ENCODE assay signal across 43 mouse cellular contexts in genomic region chr4:63589987-63590386, GRCm38 (mm10). TPM values are rescaled to one million over a fixed set of nuclear protein-coding genes. Genes with fewer than 3 reads are reported as not detected.
DNase-seq lines count a peak whose midpoint lies in the region; ATAC-seq and TF ChIP-seq lines count a peak whose summit lies in the region.
"Had no signal": no experiment of that assay in that cellular context is flagged by ENCODE, and none has a peak within 500 bp of the region (broad histone marks: within the 10 kb centered on the region; RNA-seq: fewer than 3 reads in every experiment).

No protein-coding gene starts in this region.

- H3K27ac ChIP-seq in heart, adult 2 months, result no peak overlapping the region
- H3K27ac ChIP-seq: embryonic facial prominence, embryonic 10.5 days; embryonic facial prominence, embryonic 15.5 days; forebrain, embryonic 12.5 days; hindbrain, embryonic 14.5 days; liver, embryonic 14.5 days; midbrain, embryonic 13.5 days; neural tube, embryonic 12.5 days; stomach, postnatal 0 days had no signal

- peaks cover 2% of the 10 kb centered on the region; the same call in 1 of the 2 replicates for H3K36me3 ChIP-seq in heart, adult 2 months (ENCODE audit: control insufficient read depth, insufficient read depth, low read length)
- H3K36me3 ChIP-seq: embryonic facial prominence, embryonic 10.5 days; embryonic facial prominence, embryonic 15.5 days; forebrain, embryonic 12.5 days; heart, embryonic 12.5 days; midbrain, embryonic 13.5 days; neural tube, embryonic 12.5 days had no signal

- intact Hi-C loops in heart, adult 2 months (cut with DNase I), result no loop called here

- H3K27me3 ChIP-seq in heart, adult 2 months (ENCODE audit: control insufficient read depth, insufficient read depth, low read length), result no peaks in the 10 kb centered on the region
- H3K27me3 ChIP-seq: embryonic facial prominence, embryonic 15.5 days; forebrain, embryonic 12.5 days; heart, embryonic 12.5 days; midbrain, embryonic 13.5 days; neural tube, embryonic 12.5 days had no signal

- TF ChIP-seq CTCF in heart, adult 2 months (IDR thresholded peaks at IDR 0.05), result no peak

- H3K4me3 ChIP-seq in heart, adult 2 months, result no peak overlapping the region
- H3K4me3 ChIP-seq: embryonic facial prominence, embryonic 10.5 days; embryonic facial prominence, embryonic 15.5 days; forebrain, embryonic 12.5 days; heart, embryonic 12.5 days; midbrain, embryonic 13.5 days; neural tube, embryonic 12.5 days had no signal

- no peak for TF ChIP-seq EP300 in heart, adult 2 months (IDR thresholded peaks at IDR 0.05; ENCODE audit: insufficient read depth, low read depth, low read length)

- H3K9ac ChIP-seq in heart, adult 2 months (ENCODE audit: low read depth, low read length), result no peak overlapping the region
- H3K9ac ChIP-seq: embryonic facial prominence, embryonic 15.5 days; forebrain, embryonic 12.5 days; forebrain, postnatal 0 days; heart, embryonic 12.5 days; hindbrain, embryonic 14.5 days; liver, embryonic 14.5 days; midbrain, embryonic 13.5 days; neural tube, embryonic 12.5 days had no signal

- no peak for TF ChIP-seq POLR2A in heart, adult 2 months (IDR thresholded peaks at IDR 0.05; ENCODE audit: insufficient read depth, low read depth, low read length)

- H3K4me1 ChIP-seq in heart, adult 2 months (ENCODE audit: control insufficient read depth, insufficient read depth, low read length), result peaks cover 3% of the 10 kb centered on the region
- H3K4me1 ChIP-seq: embryonic facial prominence, embryonic 15.5 days; neural tube, embryonic 12.5 days had no signal

- ATAC-seq in granulocyte monocyte progenitor cell, adult 5-6 weeks (replicated peaks; ENCODE audit: poor library complexity, severe bottlenecking), result peak; percentile 86
- ATAC-seq in megakaryocyte progenitor cell, adult 5-6 weeks (replicated peaks; ENCODE audit: poor library complexity), result peak; percentile 84
- ATAC-seq: forebrain, postnatal 0 days; midbrain, embryonic 13.5 days had no signal

- no peaks in the 10 kb centered on the region for H3K79me2 ChIP-seq in heart, adult 2 months (replicated peaks; ENCODE audit: control insufficient read depth, insufficient read depth, low read length)

- DNase-seq in heart, adult 11 months, result peak; percentile 62
- DNase-seq in heart, adult 2 months, result no peak
- no peak for DNase-seq in left cerebral cortex, adult 8-10 months (ENCODE audit: low spot score in 2 of 2)
- DNase-seq in embryo, embryonic 11 days, result no peak
- no peak for DNase-seq in yolk sac, embryonic 10.5 days (ENCODE audit: low spot score)
- DNase-seq: adrenal gland, postnatal 10 days; cerebellum, adult 11-12 months; cerebellum, adult 9-11 months; forebrain, postnatal 0 days; heart, postnatal 4 days; kidney, adult 2 months; kidney, postnatal 4 days; layer of hippocampus, postnatal 36 days; liver; lung, adult 2 months; lung, postnatal 10 days; right cerebral cortex, adult 18-20 months; spleen, adult 18-20 months; thymus, adult 18-20 months; thymus, postnatal 25 days had no signal

- 75% methylated on average over 7 of the region's 7 CpGs for WGBS in heart, adult 2 months

RNA-seq across cellular contexts. Expression of gene Gm11213, which starts 15.1 kb away (rescaled TPM):
- not detected for total RNA-seq in heart, adult 2 months (2021)
- not detected in 2 replicates for polyA plus RNA-seq in heart, adult 2 months (2012; rRNA removed)
- not detected in 2 replicates for total RNA-seq in granulocyte monocyte progenitor cell, adult 5-6 weeks (2014; fragmentation: Nextera tagmentation)
- not detected in 2 replicates for total RNA-seq in granulocyte monocyte progenitor cell, adult 5-6 weeks (2017)
- total RNA-seq in megakaryocyte progenitor cell, adult 5-6 weeks (2015), result not detected in 2 replicates
- not detected in 2 replicates for total RNA-seq in megakaryocyte progenitor cell, adult 5-6 weeks (2017)
- not detected for total RNA-seq in left cerebral cortex, adult 8-10 months (2022)
- total RNA-seq: adrenal gland, postnatal 10 days; ES-E14; forebrain, postnatal 0 days; gastrocnemius, adult 8-10 months; heart, postnatal 4 days; layer of hippocampus, adult 8-10 months; layer of hippocampus, postnatal 36 days; left cerebral cortex, postnatal 10 days; megakaryocyte-erythroid progenitor cell, adult 5-6 weeks had no signal
- polyA plus RNA-seq: activated CD4-positive, CD25-positive, alpha-beta regulatory T cell, adult 4 months; cortical plate, adult 2 months; embryonic facial prominence, embryonic 10.5 days; embryonic facial prominence, embryonic 15.5 days; forebrain, embryonic 12.5 days; forebrain, postnatal 0 days; gonadal fat pad, adult 2 months; heart, embryonic 12.5 days; heart, postnatal 0 days; hindbrain, embryonic 14.5 days; intestine, embryonic 14.5 days; kidney, adult 2 months; kidney, embryonic 16.5 days; limb, embryonic 11.5 days; liver, embryonic 14.5 days; lung, adult 2 months; midbrain, embryonic 13.5 days; neural tube, embryonic 12.5 days; stomach, postnatal 0 days had no signal

RNA-seq across cellular contexts. Expression of gene Tmem268, which starts 31.4 kb away (rescaled TPM):
- total RNA-seq in heart, adult 2 months (2021), result 10 to 100 TPM; 10.9 to 11.0 TPM
- 8.3 and 13.0 TPM in 2 replicates for polyA plus RNA-seq in heart, adult 2 months (2012; rRNA removed)
- total RNA-seq in granulocyte monocyte progenitor cell, adult 5-6 weeks (2014; fragmentation: Nextera tagmentation), result 6.5 and 6.6 TPM in 2 replicates
- total RNA-seq in granulocyte monocyte progenitor cell, adult 5-6 weeks (2017), result 14.6 and 16.7 TPM in 2 replicates
- total RNA-seq in megakaryocyte progenitor cell, adult 5-6 weeks (2015), result 4.7 and 4.8 TPM in 2 replicates
- 10.8 and 23.7 TPM in 2 replicates for total RNA-seq in megakaryocyte progenitor cell, adult 5-6 weeks (2017)
- 10 to 100 TPM; 11.2 to 16.2 (median 14.6) TPM for total RNA-seq in left cerebral cortex, adult 8-10 months (2022)

RNA-seq across cellular contexts. Expression of gene Tex48, which starts 32.2 kb away (rescaled TPM):
- not detected for total RNA-seq in heart, adult 2 months (2021)
- not detected in 2 replicates for polyA plus RNA-seq in heart, adult 2 months (2012; rRNA removed)
- not detected in 2 replicates for total RNA-seq in granulocyte monocyte progenitor cell, adult 5-6 weeks (2014; fragmentation: Nextera tagmentation)
- not detected in 2 replicates for total RNA-seq in granulocyte monocyte progenitor cell, adult 5-6 weeks (2017)
- total RNA-seq in megakaryocyte progenitor cell, adult 5-6 weeks (2015), result not detected in 2 replicates
- total RNA-seq in megakaryocyte progenitor cell, adult 5-6 weeks (2017), result not detected in 2 replicates
- not detected for total RNA-seq in left cerebral cortex, adult 8-10 months (2022)
- total RNA-seq: adrenal gland, postnatal 10 days; ES-E14; forebrain, postnatal 0 days; gastrocnemius, adult 8-10 months; heart, postnatal 4 days; layer of hippocampus, adult 8-10 months; layer of hippocampus, postnatal 36 days; left cerebral cortex, postnatal 10 days; megakaryocyte-erythroid progenitor cell, adult 5-6 weeks had no signal
- polyA plus RNA-seq: activated CD4-positive, CD25-positive, alpha-beta regulatory T cell, adult 4 months; cortical plate, adult 2 months; embryonic facial prominence, embryonic 10.5 days; embryonic facial prominence, embryonic 15.5 days; forebrain, embryonic 12.5 days; forebrain, postnatal 0 days; heart, embryonic 12.5 days; heart, postnatal 0 days; hindbrain, embryonic 14.5 days; intestine, embryonic 14.5 days; kidney, adult 2 months; kidney, embryonic 16.5 days; limb, embryonic 11.5 days; liver, embryonic 14.5 days; lung, adult 2 months; midbrain, embryonic 13.5 days; neural tube, embryonic 12.5 days; stomach, postnatal 0 days had no signal

RNA-seq across cellular contexts. Expression of gene Atp6v1g1, which starts 45.4 kb away (rescaled TPM):
- total RNA-seq in heart, adult 2 months (2021), result 100 to 1,000 TPM; 138 to 164 TPM
- polyA plus RNA-seq in heart, adult 2 months (2012; rRNA removed), result 53.6 and 80.9 TPM in 2 replicates
- 97.1 and 115 TPM in 2 replicates for total RNA-seq in granulocyte monocyte progenitor cell, adult 5-6 weeks (2014; fragmentation: Nextera tagmentation)
- total RNA-seq in granulocyte monocyte progenitor cell, adult 5-6 weeks (2017), result 72.3 and 98.9 TPM in 2 replicates
- total RNA-seq in megakaryocyte progenitor cell, adult 5-6 weeks (2015), result 102 and 121 TPM in 2 replicates
- total RNA-seq in megakaryocyte progenitor cell, adult 5-6 weeks (2017), result 80.3 and 82.4 TPM in 2 replicates
- 100 to 1,000 TPM; 131 to 157 (median 144) TPM for total RNA-seq in left cerebral cortex, adult 8-10 months (2022)
